Mouse (Mus musculus) CD4-positive, CD25-positive, alpha-beta regulatory T cell, adult 2 months (primary cell): ENCODE results near the gene Prima1.
A peak's percentile ranks its signal among the peaks of the same experiment; 100 is the strongest.

ENCODE experiments used
- DNase-seq: peaks from one replicate; pipeline ENCODE4 v3.0.0-alpha.2; 2012; ENCODE audit warnings: low read depth, low spot score

The Prima1 gene

GRCm38 (mm10) chr12:103242083-103242581 is at the start of gene Prima1:
Prima1 (minus strand) TSS chr12:103242150.
- DNase-seq: no peak

GRCm38 (mm10) chr12:103287276-103287675 is 45.3 kb upstream of the Prima1 start:
- DNase-seq: no peak

- DNase-seq: no peak
Measured at GRCm38 (mm10) chr12:103283411-103283810, 41.5 kb upstream of the Prima1 start.

- DNase-seq: no peak
Measured at GRCm38 (mm10) chr12:103282936-103283335, 41.0 kb upstream of the Prima1 start.

DNA sequence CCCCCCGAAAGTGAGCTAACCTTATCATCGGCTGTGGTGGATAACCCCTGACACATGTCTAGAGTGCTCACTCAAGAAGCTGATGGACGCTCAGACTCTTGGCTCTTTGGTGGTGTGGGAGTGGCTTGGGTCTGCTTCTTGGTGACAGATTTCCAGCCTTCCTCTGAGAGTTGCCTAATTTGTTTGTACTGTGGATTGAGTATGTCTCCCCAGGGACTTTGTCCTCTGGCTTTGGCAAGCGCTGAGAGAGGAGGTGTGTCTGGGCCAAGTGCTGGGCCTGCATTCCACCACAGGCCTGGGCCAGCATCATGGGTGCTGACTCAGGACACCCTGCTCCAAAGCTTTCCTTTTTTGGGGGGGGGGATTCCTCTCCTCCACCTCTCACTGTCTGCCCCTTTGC is 40.0 kb upstream of the Prima1 start:
- no peak for DNase-seq

GRCm38 (mm10) chr12:103281491-103281890 is 39.5 kb upstream of the Prima1 start:
- DNase-seq: no peak

GRCm38 (mm10) chr12:103276422-103276821 is 34.5 kb upstream of the Prima1 start:
- no peak for DNase-seq

DNA sequence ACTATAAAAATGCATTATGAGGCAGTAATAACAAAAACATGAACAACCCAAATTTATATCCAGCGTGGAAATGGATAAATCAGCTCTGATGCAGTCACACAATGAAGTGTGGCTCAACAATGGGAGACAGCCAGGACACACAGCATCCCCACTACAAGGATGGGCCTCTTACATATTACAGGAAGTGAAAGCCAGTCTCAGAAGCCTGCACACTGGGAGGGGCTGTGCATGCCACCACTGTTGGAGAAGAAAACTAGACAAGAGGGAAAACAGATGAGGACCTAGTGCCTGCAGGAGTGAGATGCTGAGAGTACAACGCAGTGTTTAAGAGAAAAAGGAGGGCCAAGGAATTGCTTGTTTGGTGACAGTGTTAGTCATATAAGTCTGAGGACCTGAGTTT is 31.8 kb upstream of the Prima1 start:
- no peak for DNase-seq

GRCm38 (mm10) chr12:103273051-103273450 is 31.1 kb upstream of the Prima1 start:
- no peak for DNase-seq

DNA sequence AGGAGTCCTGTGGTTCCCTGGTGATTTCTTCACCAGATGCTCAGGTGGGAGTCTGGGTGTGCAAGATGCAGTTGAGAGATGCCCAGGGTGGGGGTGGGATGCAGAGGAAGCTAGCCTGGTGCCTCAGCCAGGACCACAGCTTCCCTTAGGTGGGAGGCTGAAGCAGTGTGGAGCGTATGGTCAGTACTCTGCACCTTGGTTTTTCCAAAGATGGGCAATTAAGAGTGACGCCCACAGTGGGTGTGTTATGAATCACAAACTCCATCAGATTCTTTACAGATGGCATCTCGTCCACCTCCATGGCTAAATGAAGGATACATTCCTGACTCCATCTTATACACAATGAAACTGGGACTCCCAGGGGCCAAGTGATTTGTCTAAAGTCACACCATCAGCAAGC is 30.2 kb upstream of the Prima1 start:
- DNase-seq: no peak

- no peak for DNase-seq
Measured at GRCm38 (mm10) chr12:103266605-103267004, 24.7 kb upstream of the Prima1 start.

DNA sequence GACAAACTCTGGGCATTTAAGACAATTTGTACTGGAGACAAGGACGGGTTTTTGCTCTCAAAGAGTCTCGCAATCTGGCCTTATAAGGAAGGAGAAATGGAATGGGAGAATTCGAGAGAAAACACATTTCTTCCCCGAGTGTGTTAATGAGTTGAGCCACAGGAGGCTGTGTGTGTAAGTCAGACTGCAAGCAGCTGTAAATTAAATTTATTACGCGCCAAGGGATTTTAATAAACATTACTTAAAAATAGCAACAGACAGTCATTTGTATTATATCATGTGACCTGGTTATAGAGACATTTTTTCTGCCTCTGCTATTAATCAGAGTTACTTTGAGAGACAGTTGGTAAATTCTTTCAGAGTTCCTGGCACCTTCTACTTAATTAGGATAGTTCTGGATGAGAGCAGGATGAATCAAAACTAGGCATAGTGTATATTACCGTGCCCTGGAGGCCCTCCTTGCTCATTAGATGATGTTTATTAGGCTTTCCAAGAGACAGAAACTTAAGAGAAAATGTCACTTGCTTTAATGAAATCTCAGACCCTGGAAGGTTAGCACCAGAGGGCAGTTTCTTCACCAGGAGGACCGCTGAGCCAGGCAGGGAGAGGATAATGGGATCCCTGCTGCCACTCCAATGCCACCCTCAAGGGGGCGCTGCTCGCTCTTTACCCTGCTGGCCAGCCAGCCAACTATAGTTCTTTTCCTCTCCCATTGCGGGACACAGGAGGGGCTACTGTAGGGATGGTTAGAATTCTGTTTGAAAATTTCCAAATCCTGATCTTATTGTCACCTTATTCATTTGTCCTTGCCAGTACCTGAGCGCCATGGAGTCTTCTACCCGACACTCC is 20.3 kb upstream of the Prima1 start:
- DNase-seq: peak; percentile 24

DNA sequence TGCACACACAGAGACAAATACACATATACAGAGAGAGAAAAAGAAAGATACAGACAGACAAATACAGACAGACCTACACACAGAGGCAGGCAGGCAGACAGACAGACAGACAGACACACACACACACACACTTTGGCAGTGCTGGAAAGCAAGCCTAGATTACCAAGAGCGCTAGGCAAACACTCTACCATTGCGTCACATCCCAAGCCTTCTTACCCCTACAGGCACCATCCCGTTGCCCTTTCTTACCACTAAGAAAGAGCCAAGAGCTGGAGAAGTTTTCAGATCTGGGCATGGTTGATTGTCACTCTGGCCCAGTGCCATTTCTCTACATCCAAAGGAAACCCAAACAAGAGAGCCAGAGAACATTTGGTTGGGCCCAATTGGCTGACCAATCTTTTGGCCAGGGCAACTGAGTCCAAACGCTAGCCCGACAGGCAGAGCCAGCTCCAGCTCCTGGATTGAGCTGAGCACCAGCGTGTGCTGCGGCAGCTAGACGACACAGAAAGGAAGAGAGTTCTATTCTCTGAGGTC is 11.0 kb upstream of the Prima1 start:
- DNase-seq: no peak

GRCm38 (mm10) chr12:103251151-103251550 is 9.2 kb upstream of the Prima1 start:
- DNase-seq: no peak

DNA sequence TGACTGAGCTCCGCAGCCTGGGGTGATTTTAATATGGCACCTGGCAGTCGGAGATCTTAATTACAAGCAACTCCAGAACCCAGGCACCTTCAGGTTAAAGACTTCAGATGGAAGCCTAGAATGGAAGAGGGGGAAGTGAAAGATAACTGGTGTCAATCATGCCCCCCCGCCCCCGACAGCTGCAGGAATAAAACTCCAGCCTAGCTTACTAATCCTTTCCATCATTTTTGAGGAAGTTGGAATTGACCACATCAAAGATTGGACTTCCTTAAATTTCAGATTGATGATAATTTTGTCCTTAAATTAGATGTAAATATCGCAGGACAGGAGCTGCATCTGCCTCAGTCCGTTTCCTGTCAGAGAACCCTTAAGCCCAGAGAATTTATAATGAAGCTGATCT is 8.4 kb upstream of the Prima1 start:
- DNase-seq: no peak

GRCm38 (mm10) chr12:103243041-103243440 is 1.1 kb upstream of the Prima1 start:
- no peak for DNase-seq

DNA sequence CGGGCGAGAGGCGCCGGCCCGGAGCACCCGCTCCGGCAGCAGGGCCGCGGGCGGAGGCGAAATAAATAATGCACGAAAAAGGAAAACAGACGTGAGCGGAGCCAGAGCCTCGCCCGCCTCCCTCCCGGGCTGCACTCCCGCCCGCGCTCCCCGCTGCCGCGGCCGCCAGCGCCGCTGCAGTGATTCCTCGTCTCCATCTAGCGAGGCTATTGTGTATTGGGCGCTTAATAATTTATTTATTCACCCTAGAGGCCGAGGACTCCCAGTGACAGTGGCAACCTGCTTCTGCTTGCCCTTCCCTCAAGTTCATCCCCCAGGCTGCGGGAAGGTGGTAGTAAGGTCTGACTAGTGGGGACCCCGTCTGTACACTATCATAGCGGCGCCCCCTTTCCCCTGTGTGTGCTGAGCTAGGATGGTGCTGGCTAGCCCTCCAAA is 658 bp upstream of the Prima1 start:
- no peak for DNase-seq

DNA sequence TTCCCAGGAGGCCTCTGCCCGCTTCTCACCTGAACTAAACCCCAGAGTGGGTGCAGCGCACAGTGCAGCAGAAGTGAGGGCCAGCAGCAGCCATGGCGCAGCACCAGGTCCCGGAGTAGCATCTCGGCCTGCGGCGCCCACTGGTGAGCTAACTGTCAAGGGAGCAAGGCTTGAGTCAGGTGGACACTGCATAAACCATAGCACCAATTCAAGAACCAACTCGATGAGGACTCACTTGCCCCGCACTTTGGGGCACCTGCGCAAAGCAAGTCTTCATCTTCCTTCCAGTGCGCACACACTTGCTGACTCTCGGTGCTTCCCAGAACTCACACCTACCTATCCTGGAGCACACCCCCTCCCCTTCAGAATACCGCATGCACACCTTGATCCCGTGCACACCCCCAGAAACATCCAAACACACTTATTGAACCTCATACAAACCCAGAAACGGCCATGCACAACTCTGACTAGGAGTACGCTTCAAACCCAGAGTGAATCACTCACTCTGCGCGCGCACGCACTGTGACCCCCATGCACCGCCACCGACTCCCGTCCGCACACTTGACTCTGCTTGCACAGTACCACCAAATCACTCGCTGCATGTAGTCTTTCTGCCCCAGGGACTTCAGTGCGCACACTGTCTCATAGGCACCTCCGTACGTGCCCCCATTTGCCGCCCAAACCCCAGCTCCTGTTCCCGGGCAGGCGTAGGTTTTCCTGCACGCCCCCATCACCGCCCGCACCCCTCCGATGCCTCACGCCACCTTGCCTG is 453 bp downstream of the Prima1 start:
- no peak for DNase-seq

DNA sequence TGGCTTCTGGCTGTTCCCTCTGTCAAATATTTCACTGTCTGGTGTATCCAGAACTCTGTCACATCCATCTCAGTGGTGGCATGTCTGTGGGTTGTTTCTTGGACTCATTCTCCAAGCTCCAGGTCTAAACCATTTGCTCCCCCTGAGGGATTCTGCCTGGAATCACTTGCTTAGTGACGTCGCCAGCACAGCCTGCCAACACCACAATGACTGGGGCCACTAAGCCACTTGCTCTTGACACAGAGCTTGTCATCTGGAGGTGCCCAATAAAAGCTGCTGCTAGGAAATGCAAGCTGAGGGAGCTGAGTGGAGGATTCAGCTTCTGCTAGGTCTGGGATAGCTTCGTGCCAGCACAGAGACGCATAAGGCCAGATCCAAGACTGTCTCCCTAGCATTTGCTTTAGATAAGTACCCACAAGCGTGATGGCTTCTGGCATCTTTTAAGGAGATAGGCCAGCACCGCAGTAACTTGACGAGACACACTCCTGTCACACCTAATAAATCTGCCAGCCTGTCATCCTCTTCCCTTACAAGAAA is 3.0 kb downstream of the Prima1 start:
- no peak for DNase-seq

DNA sequence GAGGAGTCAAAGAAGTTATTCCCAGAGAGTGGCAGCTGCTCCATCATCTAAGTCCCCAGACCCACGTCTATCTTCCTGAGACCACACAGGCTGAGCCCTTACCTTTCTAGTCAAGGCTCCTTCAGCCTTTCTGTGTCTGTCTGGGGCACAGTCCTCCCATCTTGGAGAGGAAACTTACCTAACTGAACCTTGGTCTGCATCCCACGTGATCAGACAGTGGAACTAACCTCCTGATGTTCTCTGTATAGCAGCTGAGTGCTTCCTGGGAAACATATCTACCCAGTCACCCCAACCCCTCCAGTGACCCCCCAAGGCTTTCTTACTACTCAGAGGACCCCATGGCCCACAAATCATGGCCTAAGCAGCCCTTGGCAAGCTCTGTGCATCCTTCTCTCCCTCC is 6.1 kb downstream of the Prima1 start:
- DNase-seq: no peak

DNA sequence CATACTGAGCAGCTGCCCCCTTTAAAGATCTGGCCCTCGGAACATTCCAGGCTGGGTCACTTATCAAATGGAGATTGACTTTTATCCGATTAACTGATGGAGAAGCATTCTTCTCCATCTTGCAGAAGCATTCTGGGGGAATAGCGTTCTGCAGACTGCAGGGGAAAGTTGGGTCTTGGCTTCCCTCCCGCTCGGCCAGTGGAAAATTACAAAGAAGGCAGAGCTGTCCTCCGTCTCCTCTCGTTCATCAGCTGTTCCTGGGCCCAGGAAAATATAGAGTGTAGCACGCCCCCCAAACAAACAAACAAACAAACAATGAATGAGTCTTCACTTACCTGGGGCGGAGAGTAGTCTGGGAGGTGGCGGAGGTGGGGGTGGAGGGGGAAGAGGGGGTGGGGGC is 6.7 kb downstream of the Prima1 start:
- DNase-seq: no peak

- DNase-seq: no peak
Measured at GRCm38 (mm10) chr12:103229058-103229457, 12.9 kb downstream of the Prima1 start.
